Mouse (Mus musculus) thymus, adult 2 months (tissue): Measurements from ENCODE around the gene Lrrc41. TPM values are rescaled to one million over a fixed set of nuclear protein-coding genes. Genes with fewer than 3 reads are reported as not detected.

Source experiments
- DNase-seq: peaks from one replicate; pipeline ENCODE4 v3.0.0; 2021
- H3K27ac ChIP-seq: fragments of 200-500 bp; 2 replicates; pipeline ENCODE4 v1.5.1; 2012; ENCODE audit warnings: low read length, control low read depth; ENCODE audit not compliant: control insufficient read depth, insufficient read depth
- H3K27me3 ChIP-seq: fragments of 200-500 bp; 2 replicates; pipeline ENCODE4 v1.6.1; 2012; ENCODE audit warnings: mild to moderate bottlenecking, low read length, moderate library complexity, mixed read lengths; ENCODE audit not compliant: control insufficient read depth, insufficient read depth
- H3K36me3 ChIP-seq: fragments of 200-500 bp; 2 replicates; pipeline ENCODE4 v1.6.1; 2012; ENCODE audit warnings: mild to moderate bottlenecking, low read length, moderate library complexity; ENCODE audit not compliant: control insufficient read depth, insufficient read depth
- H3K4me1 ChIP-seq: fragments of 200-500 bp; replicated peaks from 2 replicates; pipeline ENCODE4 v1.6.1; 2012; ENCODE audit warnings: low read length; ENCODE audit not compliant: control insufficient read depth, insufficient read depth
- H3K4me3 ChIP-seq: fragments of 200-500 bp; 2 replicates; pipeline ENCODE4 v1.5.1; 2012; ENCODE audit warnings: mild to moderate bottlenecking, low read length, control low read depth, moderate library complexity; ENCODE audit not compliant: control insufficient read depth, insufficient read depth
- CTCF ChIP-seq: fragments of 200-500 bp; IDR thresholded peaks from 2 replicates; pipeline ENCODE4 v1.5.1; 2012; ENCODE audit warnings: mild to moderate bottlenecking, control low read depth, low read length, moderate library complexity, borderline replicate concordance; ENCODE audit not compliant: control insufficient read depth, poor library complexity, insufficient read depth; ENCODE audit errors: extremely low read depth
- POLR2A ChIP-seq: fragments of 200-500 bp; IDR thresholded peaks from 2 replicates; pipeline ENCODE4 v1.6.1; 2012; ENCODE audit warnings: mild to moderate bottlenecking, low read length, control low read depth, moderate library complexity; ENCODE audit not compliant: control insufficient read depth, poor library complexity, insufficient read depth; ENCODE audit errors: extremely low read depth
- WGBS: fragments of 180-500 bp; shearing (Covaris S2); methylation state at CpG from one replicate; pipeline ENCODE4 v1.1.7; 2018; 5-methylcytosine and 5-hydroxymethylcytosine counted together
- polyA plus RNA-seq: library from polyadenylated mRNA; depleted of rRNA; stranded (reverse); fragments of >200 nt; gene quantifications from 2 replicates; pipeline ENCODE4 v1.2.3, GENCODE M21; 2012

Gene Lrrc41
- polyA plus RNA-seq, 1 experiment, result 66.1 TPM

GRCm38 (mm10) chr4:116111486-116111885 is 36.4 kb downstream of the Lrrc41 start:
- no peaks in the 10 kb centered on the region for H3K36me3 ChIP-seq
- TF ChIP-seq CTCF, result no peak
- TF ChIP-seq POLR2A, result no peak
- 96% methylated on average over 2 of the region's 2 CpGs for WGBS

DNA sequence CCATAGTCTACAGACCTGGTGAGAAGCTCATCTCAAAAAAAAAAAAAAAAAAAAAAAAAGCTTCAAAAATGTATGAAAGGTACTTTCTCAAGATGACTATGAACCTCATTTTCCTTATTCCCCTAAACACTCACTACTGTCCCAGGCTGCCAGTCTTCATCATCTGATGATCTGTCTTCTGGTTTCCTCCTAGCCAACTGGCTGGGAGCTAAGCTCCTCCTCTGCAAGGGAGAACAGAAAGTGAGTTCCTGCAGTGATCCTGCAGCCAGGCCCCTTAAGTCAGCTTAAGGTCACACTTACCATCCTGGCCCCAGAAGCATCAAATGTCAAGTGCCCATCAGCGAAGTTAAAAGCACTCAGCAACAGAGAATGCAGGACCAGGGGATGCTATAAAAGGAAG is 47.7 kb downstream of the Lrrc41 start:
- H3K36me3 ChIP-seq, result no peaks in the 10 kb centered on the region
- H3K4me3 ChIP-seq, result peak overlapping the region; percentile 100
- H3K27me3 ChIP-seq, result no peaks in the 10 kb centered on the region
- H3K4me1 ChIP-seq, result peaks cover 7% of the 10 kb centered on the region
- 2% methylated on average over 1 of the region's 1 CpGs for WGBS
- TF ChIP-seq POLR2A (no peak), CTCF (no peak)
- H3K27ac ChIP-seq, result no peak overlapping the region
- DNase-seq, result no peak

More at GRCm38 (mm10) chr4:116111486-116111885, 36.4 kb downstream of the Lrrc41 start:
- no peaks in the 10 kb centered on the region for H3K4me1 ChIP-seq
- H3K27ac ChIP-seq, result no peak overlapping the region
- no peak overlapping the region for H3K4me3 ChIP-seq
- DNase-seq, result no peak
- H3K27me3 ChIP-seq, result no peaks in the 10 kb centered on the region

DNA sequence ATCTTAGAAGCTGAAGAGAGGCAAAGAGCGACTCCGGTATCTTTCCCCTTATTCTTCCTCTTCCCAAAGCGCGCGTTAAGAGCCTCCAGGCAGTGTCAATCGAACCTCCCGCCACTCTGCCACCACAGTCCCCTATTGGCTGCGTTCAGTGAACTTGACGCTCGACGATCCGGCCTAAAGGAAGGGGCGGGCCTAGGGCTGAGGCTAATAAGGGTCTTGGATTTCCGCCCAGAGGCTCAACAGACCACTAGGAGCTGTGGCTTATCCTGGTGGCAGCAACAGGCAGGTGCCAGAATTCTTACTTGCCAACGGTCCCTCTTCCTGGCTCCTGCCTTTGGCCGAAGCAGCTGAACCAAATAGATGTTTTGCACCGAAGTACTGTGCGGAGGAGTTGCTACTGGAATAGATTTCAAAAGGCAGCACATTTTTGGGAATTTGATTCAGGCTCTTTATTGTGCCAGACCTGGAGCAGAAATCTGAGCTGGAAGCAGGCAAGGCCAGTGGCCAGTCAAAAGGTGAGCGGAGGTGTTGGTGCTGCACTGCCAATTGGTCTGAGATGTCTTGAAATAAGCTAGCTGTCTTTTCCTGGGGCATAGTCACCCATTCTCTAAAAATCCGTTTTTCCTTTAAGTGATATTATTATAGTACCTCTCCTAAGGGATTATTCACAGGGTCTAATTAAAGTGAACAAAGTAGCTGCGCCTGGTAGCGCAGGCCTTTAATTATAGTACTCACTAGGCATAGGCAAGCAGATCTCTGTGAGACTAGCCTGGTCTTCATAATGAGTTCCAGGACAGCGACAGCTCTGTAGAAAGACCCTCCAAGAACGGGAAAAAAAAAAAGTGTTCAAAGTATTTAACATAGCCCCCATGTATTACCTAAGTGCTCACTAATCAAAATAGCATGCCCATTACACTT is 48.8 kb downstream of the Lrrc41 start, which contains the start of the genes Rad54l and Pomgnt1:
Rad54l (minus strand) TSS at position 89 of the 918 bp plus-strand sequence.
Pomgnt1 (plus strand) TSS at position 239 of the 918 bp plus-strand sequence.
- no peaks in the 10 kb centered on the region for H3K36me3 ChIP-seq
- peaks cover 7% of the 10 kb centered on the region for H3K4me1 ChIP-seq
- H3K4me3 ChIP-seq, result peak within 1 kb of the TSS; percentile 100
- TF ChIP-seq POLR2A (0 out of 2 replicates have a peak, but pooled peaks have one; percentile 16), CTCF (no peak)
- DNase-seq, result peak; percentile 79
- H3K27me3 ChIP-seq, result no peaks in the 10 kb centered on the region
- H3K27ac ChIP-seq, result no peak within 1 kb of the TSS; the same call in 1 of the 2 replicates
- WGBS, result 5% methylated on average over 24 of the region's 24 CpGs

GRCm38 (mm10) chr4:116125803-116126386 is 50.8 kb downstream of the Lrrc41 start:
- DNase-seq, result no peak
- Histone ChIP-seq H3K27me3 (no peaks in the 10 kb centered on the region), H3K4me1 (peaks cover 7% of the 10 kb centered on the region), H3K36me3 (no peaks in the 10 kb centered on the region), H3K4me3 (no peak overlapping the region), H3K27ac (no peak overlapping the region)
- 97% methylated on average over 4 of the region's 4 CpGs for WGBS
- TF ChIP-seq CTCF (no peak), POLR2A (no peak)

GRCm38 (mm10) chr4:116127956-116128355 is 52.9 kb downstream of the Lrrc41 start:
- WGBS, result 95% methylated on average over 6 of the region's 6 CpGs
- DNase-seq, result no peak
- H3K4me3 ChIP-seq, result no peak overlapping the region
- H3K27me3 ChIP-seq, result no peaks in the 10 kb centered on the region
- TF ChIP-seq CTCF, result no peak
- no peak for TF ChIP-seq POLR2A
- H3K27ac ChIP-seq, result no peak overlapping the region
- no peaks in the 10 kb centered on the region for H3K36me3 ChIP-seq
- peaks cover 5% of the 10 kb centered on the region for H3K4me1 ChIP-seq

DNA sequence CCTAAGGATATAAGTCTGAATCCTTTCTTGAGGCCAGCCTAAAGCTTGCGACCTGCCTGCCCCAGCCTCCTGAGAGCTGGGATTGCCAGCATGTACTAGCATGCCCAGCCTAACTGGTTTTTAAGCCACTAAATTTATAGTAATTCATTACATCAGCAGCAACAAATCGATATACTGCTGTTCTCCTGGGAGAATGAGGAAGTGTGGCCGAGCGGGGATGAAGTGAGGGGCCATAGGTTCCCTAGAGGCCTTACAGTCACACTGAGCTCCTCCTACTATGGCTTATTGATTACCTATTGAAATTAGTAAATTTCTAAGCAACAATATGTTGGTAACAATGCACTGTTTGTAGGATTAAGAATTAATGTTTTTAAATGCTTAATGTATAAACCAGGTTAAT is 58.1 kb downstream of the Lrrc41 start:
- no peak for DNase-seq
- Histone ChIP-seq H3K27ac (no peak overlapping the region), H3K4me1 (no peaks in the 10 kb centered on the region; the same call in 1 of the 2 replicates), H3K4me3 (no peak overlapping the region), H3K27me3 (no peaks in the 10 kb centered on the region), H3K36me3 (no peaks in the 10 kb centered on the region)
- 70% methylated on average over 4 of the region's 4 CpGs for WGBS
- TF ChIP-seq POLR2A (no peak), CTCF (no peak)
